Mouse (Mus musculus): ENCODE measurements around the gene Zfp750. TPM values are rescaled to one million over a fixed set of nuclear protein-coding genes. Genes with fewer than 3 reads are reported as not detected.

Zfp750 gene
- polyA plus RNA-seq, 1 experiment from 2014 or later: 0.38 TPM

DNA sequence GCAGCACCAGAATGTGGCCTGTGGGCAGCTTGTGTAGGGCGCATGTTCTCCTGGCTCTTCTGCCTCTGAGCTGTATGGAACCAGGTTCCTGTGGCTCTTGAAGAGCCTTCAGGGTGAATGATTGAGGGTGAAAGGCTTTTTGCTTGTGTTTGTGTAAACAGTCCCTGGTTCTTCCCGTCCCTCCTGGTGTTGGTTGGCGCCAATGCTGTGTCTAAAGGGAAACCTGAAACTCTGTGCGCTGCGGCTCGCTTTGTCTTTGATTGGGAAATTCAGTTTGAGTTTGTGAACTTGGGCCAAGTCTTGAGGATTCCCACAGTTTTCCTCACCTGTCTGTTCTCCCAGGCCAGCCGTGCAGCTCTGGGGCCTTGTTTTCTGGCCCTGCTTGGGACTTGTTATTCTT lies 5.1 kb upstream of the Zfp750 start:
- ATAC-seq: no peak
- H3K4me2 ChIP-seq (replicated peaks): no peak overlapping the region
- H3K4me3 ChIP-seq (replicated peaks): no peak overlapping the region
- no peaks in the 10 kb centered on the region for H3K9me3 ChIP-seq
- H3K27me3 ChIP-seq (replicated peaks): no peaks in the 10 kb centered on the region
- 67% methylated on average over 7 of the region's 7 CpGs for WGBS
- H3K27ac ChIP-seq: no peak overlapping the region
- no peak overlapping the region for H3K9ac ChIP-seq
- no peaks in the 10 kb centered on the region for H3K36me3 ChIP-seq
- 0 out of 2 replicates have a peak, but pooled peaks cover 2% of the 10 kb centered on the region for H3K4me1 ChIP-seq (replicated peaks)

GRCm38 (mm10) chr11:121522156-121522762 lies 3.1 kb upstream of the Zfp750 start:
- no peaks in the 10 kb centered on the region for H3K9me3 ChIP-seq
- H3K36me3 ChIP-seq: no peaks in the 10 kb centered on the region
- H3K9ac ChIP-seq: no peak overlapping the region
- peaks cover 10% of the 10 kb centered on the region for H3K4me1 ChIP-seq (replicated peaks)
- H3K27ac ChIP-seq: no peak overlapping the region
- no peaks in the 10 kb centered on the region for H3K27me3 ChIP-seq (replicated peaks)
- WGBS: 86% methylated on average over 4 of the region's 4 CpGs
- H3K4me3 ChIP-seq (replicated peaks): no peak overlapping the region
- no peak for ATAC-seq
- H3K4me2 ChIP-seq (replicated peaks): no peak overlapping the region

DNA sequence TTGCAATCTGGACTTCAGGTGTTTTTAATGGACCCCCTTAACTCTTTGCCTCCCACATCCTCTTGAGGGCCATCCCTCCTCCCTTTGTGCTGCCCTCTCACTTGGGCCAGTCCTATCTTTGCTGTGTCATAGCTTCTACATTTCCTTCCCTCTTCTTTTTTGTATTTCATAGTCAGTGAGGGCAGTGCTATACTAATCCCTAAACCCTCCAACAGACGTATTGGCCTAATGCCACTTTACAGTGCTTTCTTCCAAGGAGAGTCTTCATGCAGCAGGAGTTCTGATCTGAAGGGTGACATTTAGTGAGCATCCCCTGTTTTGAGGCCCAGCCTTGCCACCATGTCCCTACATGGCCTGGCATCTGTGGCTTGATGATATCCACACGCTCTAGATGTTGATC lies 1.6 kb upstream of the Zfp750 start:
- Histone ChIP-seq H3K27ac (no peak overlapping the region), H3K4me1 (replicated peaks) (peaks cover 15% of the 10 kb centered on the region), H3K4me3 (replicated peaks) (no peak overlapping the region), H3K27me3 (replicated peaks) (no peaks in the 10 kb centered on the region), H3K4me2 (replicated peaks) (no peak overlapping the region), H3K9ac (no peak overlapping the region), H3K9me3 (no peaks in the 10 kb centered on the region), H3K36me3 (no peaks in the 10 kb centered on the region)
- WGBS: 77% methylated on average over 2 of the region's 2 CpGs
- ATAC-seq: no peak

GRCm38 (mm10) chr11:121519703-121520102 lies 570 bp upstream of the Zfp750 start:
- no peak for ATAC-seq
- Histone ChIP-seq H3K36me3 (no peaks in the 10 kb centered on the region), H3K4me2 (replicated peaks) (no peak overlapping the region), H3K27me3 (replicated peaks) (no peaks in the 10 kb centered on the region), H3K4me1 (replicated peaks) (peaks cover 15% of the 10 kb centered on the region), H3K9me3 (no peaks in the 10 kb centered on the region), H3K9ac (no peak overlapping the region), H3K4me3 (replicated peaks) (no peak overlapping the region), H3K27ac (no peak overlapping the region)
- 76% methylated on average over 7 of the region's 7 CpGs for WGBS

DNA sequence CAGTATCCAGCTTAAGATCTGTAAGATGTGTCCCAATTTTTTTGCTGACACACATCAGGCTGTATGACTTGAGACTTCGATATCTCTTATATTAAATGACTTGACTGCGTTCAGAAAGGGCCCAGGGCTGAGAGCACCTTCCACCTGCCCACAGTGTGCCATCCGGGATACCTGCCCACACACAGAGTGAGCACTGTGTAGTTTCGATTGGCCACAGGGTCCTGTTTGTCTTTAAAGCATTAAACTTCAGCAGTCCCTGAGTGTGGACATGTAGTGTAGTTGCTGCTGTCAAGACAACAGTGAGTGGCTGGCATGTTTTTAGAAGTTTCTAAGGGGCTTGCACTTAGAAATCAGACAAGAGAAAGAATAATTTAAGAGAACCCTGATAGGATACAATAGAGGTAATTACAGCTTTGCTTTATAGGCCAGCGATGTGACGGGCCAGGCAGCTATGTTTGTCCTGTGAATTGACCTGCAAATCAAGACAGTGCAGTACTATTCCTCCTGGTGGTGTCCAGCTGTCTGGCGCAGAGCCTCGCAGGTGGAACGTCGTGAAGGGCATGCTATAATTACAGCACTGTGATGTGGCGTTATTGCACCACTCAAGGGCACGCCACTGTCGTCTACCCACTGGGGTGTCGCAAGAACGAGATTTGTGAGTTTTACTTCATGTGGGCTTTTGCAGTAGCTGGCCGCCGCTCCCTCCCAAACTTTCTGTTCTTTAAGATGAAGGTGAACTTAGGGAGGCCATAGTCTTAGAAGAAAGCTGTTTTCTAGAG lies 1.3 kb downstream of the Zfp750 start:
- no peak overlapping the region for H3K4me3 ChIP-seq (replicated peaks)
- H3K9ac ChIP-seq: no peak overlapping the region
- H3K27me3 ChIP-seq (replicated peaks): no peaks in the 10 kb centered on the region
- no peak overlapping the region for H3K4me2 ChIP-seq (replicated peaks)
- no peaks in the 10 kb centered on the region for H3K36me3 ChIP-seq
- peak; percentile 52; the same call in 1 of the 2 replicates for ATAC-seq
- H3K9me3 ChIP-seq: no peaks in the 10 kb centered on the region
- WGBS: 68% methylated on average over 17 of the region's 17 CpGs
- peaks cover 15% of the 10 kb centered on the region for H3K4me1 ChIP-seq (replicated peaks)
- H3K27ac ChIP-seq: no peak overlapping the region

DNA sequence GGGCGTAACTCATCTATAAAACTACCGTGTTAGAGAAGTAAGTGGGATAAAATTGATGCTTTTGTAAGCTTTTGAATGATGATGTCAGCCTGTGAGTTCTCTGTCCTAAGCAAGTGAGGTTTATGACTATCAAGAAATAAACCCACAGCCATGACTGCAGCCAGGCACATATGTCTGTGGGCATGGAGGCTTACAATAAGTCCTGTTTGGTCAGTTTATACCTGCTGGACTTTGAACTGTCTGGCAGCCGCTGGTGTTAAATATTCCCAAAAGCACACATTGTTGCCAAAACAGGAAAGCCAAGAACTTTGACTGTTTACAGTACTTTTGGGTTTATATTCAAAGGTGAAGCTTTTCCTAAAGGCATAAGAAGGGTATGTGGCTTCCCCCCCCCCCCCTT lies 2.2 kb downstream of the Zfp750 start:
- no peaks in the 10 kb centered on the region for H3K9me3 ChIP-seq

GRCm38 (mm10) chr11:121515996-121516395 lies 3.1 kb downstream of the Zfp750 start:
- ATAC-seq: no peak
- Histone ChIP-seq H3K9ac (no peak overlapping the region), H3K4me2 (replicated peaks) (no peak overlapping the region), H3K27ac (no peak overlapping the region), H3K36me3 (no peaks in the 10 kb centered on the region), H3K9me3 (no peaks in the 10 kb centered on the region), H3K4me1 (replicated peaks) (peaks cover 15% of the 10 kb centered on the region), H3K27me3 (replicated peaks) (no peaks in the 10 kb centered on the region), H3K4me3 (replicated peaks) (no peak overlapping the region)
- WGBS: 82% methylated on average over 9 of the region's 9 CpGs

More for the DNA sequence above, 2.2 kb downstream of the Zfp750 start:
- H3K36me3 ChIP-seq: no peaks in the 10 kb centered on the region
- no peak overlapping the region for H3K9ac ChIP-seq
- no peak overlapping the region for H3K4me3 ChIP-seq (replicated peaks)
- peaks cover 15% of the 10 kb centered on the region for H3K4me1 ChIP-seq (replicated peaks)
- no peaks in the 10 kb centered on the region for H3K27me3 ChIP-seq (replicated peaks)
- ATAC-seq: peak; percentile 56; the same call in 1 of the 2 replicates
- H3K4me2 ChIP-seq (replicated peaks): no peak overlapping the region
- 0 out of 2 replicates have a peak overlapping the region, but pooled peaks have one; percentile 7 for H3K27ac ChIP-seq
- WGBS: 61% methylated on average over 3 of the region's 3 CpGs

- no peak for ATAC-seq
- no peak overlapping the region for H3K27ac ChIP-seq
- no peak overlapping the region for H3K9ac ChIP-seq
- no peaks in the 10 kb centered on the region for H3K27me3 ChIP-seq (replicated peaks)
- peaks cover 12% of the 10 kb centered on the region for H3K4me1 ChIP-seq (replicated peaks)
- H3K36me3 ChIP-seq: no peaks in the 10 kb centered on the region
- WGBS: 88% methylated on average over 8 of the region's 8 CpGs
- H3K4me3 ChIP-seq (replicated peaks): no peak overlapping the region
- H3K9me3 ChIP-seq: no peaks in the 10 kb centered on the region
- no peak overlapping the region for H3K4me2 ChIP-seq (replicated peaks)
Measured at GRCm38 (mm10) chr11:121512896-121513572, 6.1 kb downstream of the Zfp750 start.

DNA sequence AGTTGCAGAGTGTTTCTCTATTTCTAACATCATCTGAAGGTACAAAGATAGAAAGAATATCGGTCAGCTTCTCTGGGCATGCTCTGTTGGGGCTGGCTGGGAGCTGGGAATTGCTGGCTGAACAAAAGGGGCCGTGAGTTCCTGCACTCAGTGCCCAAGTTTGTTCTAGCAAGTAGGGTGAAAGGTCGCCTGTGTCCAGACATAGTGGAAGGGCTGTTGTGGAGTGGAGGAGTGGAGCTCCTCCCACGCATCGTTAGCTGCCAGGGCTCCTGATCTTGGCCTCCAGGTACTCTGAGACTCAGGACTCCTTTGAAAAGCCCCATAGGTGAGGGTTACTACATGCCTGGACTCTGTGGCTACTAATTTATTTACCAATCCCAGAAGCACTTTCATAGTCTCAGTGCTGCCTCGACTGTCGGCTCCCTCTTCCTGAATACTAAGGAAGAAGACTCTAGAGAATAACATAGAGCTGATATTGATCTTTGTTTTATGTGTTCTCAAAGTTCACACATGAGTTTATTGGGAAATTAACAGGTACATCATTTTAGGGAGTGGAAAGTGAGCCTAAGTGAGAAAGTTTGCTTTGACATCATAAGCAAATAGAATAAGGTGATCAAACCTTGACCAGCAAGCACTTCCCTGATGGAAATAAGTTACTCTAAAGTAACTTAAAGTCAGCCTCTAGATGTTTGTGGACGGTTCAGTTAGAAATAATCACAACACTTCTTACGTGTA lies 8.5 kb downstream of the Zfp750 start:
- Histone ChIP-seq H3K4me1 (replicated peaks) (0 out of 2 replicates have a peak, but pooled peaks cover 4% of the 10 kb centered on the region), H3K27me3 (replicated peaks) (no peaks in the 10 kb centered on the region), H3K9me3 (no peaks in the 10 kb centered on the region), H3K27ac (no peak overlapping the region), H3K36me3 (peaks cover 5% of the 10 kb centered on the region; the same call in 1 of the 2 replicates), H3K4me3 (replicated peaks) (no peak overlapping the region), H3K9ac (no peak overlapping the region), H3K4me2 (replicated peaks) (no peak overlapping the region)
- 60% methylated on average over 9 of the region's 9 CpGs for WGBS
- 0 out of 2 replicates have a peak, but pooled peaks have one; percentile 12 for ATAC-seq

GRCm38 (mm10) chr11:121508478-121508877 lies 10.7 kb downstream of the Zfp750 start:
- H3K9ac ChIP-seq: no peak overlapping the region
- no peak for ATAC-seq
- H3K36me3 ChIP-seq: peaks cover 7% of the 10 kb centered on the region
- no peaks in the 10 kb centered on the region for H3K9me3 ChIP-seq
- H3K4me1 ChIP-seq (replicated peaks): 0 out of 2 replicates have a peak, but pooled peaks cover 4% of the 10 kb centered on the region
- H3K27me3 ChIP-seq (replicated peaks): no peaks in the 10 kb centered on the region
- no peak overlapping the region for H3K4me3 ChIP-seq (replicated peaks)
- no peak overlapping the region for H3K4me2 ChIP-seq (replicated peaks)
- no peak overlapping the region for H3K27ac ChIP-seq
- WGBS: 62% methylated on average over 4 of the region's 4 CpGs

DNA sequence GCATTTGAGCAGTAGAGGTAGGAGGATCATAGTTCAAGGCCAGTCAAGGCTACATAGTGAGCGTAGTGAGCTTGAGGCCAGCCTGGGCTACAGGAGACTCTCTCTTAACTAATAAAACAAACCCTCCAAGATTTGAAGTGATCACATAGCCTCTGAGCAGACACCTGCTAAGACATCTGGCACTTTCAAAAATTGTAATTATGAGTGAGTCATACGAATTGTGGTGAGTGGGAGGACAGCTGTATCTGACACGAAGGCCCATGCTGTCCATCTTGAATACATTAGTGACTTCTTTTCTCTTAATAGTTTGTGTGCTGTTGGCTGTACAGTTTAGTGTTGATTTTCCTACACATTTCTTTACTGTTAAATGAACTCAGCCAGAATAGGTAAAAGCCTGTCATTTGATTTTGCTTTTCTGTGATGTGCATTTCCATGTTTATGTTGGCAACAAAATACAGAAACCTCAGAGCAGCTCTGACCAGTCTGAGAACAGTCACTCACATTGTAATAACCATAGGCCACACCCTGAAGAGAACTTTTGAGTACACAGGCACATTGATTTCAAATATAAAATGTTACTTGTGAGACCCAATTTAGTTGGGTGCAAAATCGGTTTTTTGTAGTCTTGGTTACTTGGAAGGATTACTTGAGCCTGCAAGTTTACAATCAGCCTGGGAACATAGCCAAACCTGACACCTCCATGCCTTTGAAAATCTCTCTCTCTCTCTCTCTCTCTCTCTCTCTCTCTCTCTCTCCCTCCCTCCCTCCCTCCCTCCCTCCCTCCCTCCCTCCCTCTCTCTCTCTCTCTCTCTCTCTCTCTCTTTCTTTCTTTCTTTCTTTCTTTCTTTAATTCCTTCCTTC lies 16.9 kb downstream of the Zfp750 start:
- no peaks in the 10 kb centered on the region for H3K9me3 ChIP-seq
- ATAC-seq: no peak
- H3K9ac ChIP-seq: no peak overlapping the region
- H3K27me3 ChIP-seq (replicated peaks): no peaks in the 10 kb centered on the region
- H3K36me3 ChIP-seq: peaks cover 10% of the 10 kb centered on the region
- no peak overlapping the region for H3K27ac ChIP-seq
- H3K4me2 ChIP-seq (replicated peaks): no peak overlapping the region
- 80% methylated on average over 4 of the region's 4 CpGs for WGBS
- no peak overlapping the region for H3K4me3 ChIP-seq (replicated peaks)
- no peaks in the 10 kb centered on the region for H3K4me1 ChIP-seq (replicated peaks)

Data from intestine, embryonic 15.5 days (tissue).